Mouse (Mus musculus) C3H10T1/2 (cell line): Measurements from ENCODE around the gene Plod3. TPM values are rescaled to one million over a fixed set of nuclear protein-coding genes. Genes with fewer than 3 reads are reported as not detected.

Experiments
- polyA plus RNA-seq, 2 experiments: library from polyadenylated mRNA; unstranded; fragments of >200 nt; fragmentation: generic; extraction: Trizol; gene quantifications; one replicate each; pipeline ENCODE4 v1.2.1; 2012; ENCODE audit warnings: missing spikeins in 2 of 2

The Plod3 gene
- polyA plus RNA-seq: 100 to 1,000 TPM in 1 of 2 experiments, 10 to 100 TPM in 1; 67.6 to 114 TPM

DNA sequence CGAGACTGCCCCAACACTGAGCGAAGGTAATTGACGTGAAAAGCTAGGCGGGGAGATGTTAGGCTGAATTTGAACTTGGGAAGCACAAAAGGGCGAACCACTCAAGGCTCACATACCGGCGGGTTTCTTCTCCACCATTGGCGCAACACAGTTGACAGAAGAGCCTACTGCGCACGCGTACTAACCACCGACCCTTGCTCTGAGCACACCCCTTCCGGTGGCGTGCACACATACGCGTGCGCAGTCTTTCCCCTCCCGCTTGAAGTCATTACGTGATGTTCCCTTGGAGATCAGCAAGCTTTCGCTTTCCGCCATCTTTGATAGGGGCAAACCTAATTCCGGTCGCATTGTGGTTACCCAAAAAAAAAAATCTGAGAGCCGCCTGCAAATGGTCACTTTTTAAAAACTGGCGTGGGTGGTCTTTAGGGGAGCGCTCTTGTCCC is at the start of gene Plod3:
Gene Plod3, plus strand, starts transcription at position 325 of the 443 bp plus-strand sequence.

GRCm38 (mm10) chr5:136953015-136953414 is 33.8 kb upstream of the Plod3 start, which contains the start of gene Fis1:
Gene Fis1 (plus strand): TSS chr5:136953275.

DNA sequence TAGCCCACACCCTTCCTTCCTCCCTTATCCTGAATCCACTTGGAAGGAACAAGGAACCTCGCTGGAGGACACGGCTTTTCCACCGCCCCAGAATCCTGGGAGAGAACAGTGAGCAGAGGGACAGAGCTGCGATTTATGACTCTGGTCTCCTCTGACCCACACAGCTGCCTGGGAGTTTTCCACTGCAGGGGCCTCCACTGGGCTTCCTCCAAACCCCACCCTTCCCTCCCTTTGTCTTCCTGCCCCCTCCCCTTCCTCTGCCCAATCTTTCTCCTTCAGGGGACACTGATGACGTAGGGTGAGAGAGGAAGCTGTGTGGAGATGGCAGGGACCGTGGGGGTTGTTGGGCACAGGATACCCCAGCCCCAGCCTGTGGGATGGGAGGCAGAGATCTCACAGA is 20.5 kb upstream of the Plod3 start, which contains the start of gene Cldn15:
Gene Cldn15, plus strand, starts transcription at position 286 of the 400 bp plus-strand sequence.

GRCm38 (mm10) chr5:136987934-136988271 is 1.1 kb downstream of the Plod3 start, which contains the start of gene Znhit1:
Gene Znhit1 (minus strand): TSS chr5:136988021.

DNA sequence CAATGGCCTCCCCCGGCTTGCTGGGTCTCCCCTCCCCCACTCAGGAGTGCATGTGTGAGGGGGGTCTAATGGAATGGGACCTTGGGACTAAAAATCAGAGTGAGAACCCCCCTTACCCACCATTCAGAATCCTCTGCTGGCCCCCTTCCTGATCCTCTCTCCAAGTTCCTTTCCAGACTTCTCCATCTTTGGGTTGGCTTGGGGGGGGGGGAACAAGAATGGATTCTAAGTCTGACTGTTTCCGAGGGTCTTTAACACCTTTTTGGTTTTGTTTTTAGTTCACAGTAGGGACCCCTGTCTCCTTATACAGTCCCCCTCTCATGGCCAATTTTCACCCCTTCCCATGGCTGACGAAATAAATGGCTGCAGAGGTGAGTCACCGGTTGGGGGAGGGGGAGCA is 39.3 kb downstream of the Plod3 start, which contains the start of gene Vgf:
Gene Vgf, plus strand, starts transcription at position 301 of the 400 bp plus-strand sequence.

DNA sequence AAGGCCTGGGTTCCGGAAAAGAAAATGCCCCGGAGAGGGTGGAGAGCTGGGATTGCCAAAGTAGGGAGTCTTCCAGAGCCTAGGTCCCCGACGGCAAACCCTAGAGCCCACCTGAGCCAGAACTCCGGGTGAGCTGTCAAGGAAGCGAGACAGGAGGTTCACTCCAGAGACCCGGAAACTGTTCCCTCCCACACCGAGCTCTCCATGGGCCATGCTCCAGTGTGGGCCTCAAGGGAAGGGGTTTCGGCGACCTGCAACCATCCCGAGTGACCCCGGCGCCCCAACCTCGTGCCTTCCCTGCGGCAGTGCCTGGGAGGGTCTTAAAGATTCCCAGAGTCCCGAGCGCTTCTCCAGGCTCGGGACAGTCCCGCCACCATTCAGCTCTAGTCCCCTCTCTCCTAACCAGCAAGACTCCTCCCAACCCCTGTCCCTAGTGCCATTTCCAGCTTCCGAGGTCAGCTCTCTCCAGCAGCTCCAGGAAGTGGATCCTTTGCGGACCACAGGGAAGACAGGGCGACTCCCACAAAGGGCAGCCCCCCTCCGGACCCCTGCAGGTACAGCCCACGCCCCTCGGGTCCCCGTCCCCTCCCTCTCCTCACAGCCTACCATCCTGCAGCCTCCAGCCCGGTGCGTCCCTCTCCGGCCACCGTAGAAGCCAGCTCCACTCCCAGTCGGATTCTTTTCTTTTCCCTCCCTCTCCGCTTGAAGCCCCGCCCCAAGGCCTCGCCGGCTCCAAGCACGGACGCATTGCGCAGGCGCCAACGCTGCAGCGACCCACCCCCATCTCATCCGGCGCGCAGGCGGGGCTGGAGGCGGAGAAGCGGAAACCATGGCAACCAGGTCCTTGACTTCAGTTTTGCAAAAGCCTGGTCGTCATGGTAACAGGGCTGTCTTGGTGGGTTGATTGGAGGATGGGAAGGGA is 58.8 kb downstream of the Plod3 start, which contains the start of gene Ap1s1:
Gene Ap1s1, minus strand, starts transcription at position 734 of the 922 bp plus-strand sequence.

Other genes with a start within 250 kb of the Plod3 start
- under 1 TPM in 1 of 2 experiments, not detected in 1; 0.71 TPM for gene Col26a1, start 103.8 kb upstream of the Plod3 start, polyA plus RNA-seq
- 10 to 100 TPM; 62.7 to 70.5 TPM for gene Ift22, start 78.9 kb upstream of the Plod3 start, polyA plus RNA-seq
- gene Fis1, start 33.7 kb upstream of the Plod3 start, polyA plus RNA-seq: 100 to 1,000 TPM; 331 to 358 TPM
- under 1 TPM; 0.13 to 0.53 TPM for gene Cldn15, start 20.4 kb upstream of the Plod3 start, polyA plus RNA-seq
- gene Znhit1, start 1.0 kb downstream of the Plod3 start, polyA plus RNA-seq: 100 to 1,000 TPM; 105 to 169 TPM
- gene Vgf, start 39.4 kb downstream of the Plod3 start, polyA plus RNA-seq: under 1 TPM; 0.06 to 0.27 TPM
- 100 to 1,000 TPM; 195 to 337 TPM for gene Ap1s1, start 59.1 kb downstream of the Plod3 start, polyA plus RNA-seq
- gene Serpine1, start 85.2 kb downstream of the Plod3 start, polyA plus RNA-seq: 1 to 10 TPM; 2.4 to 9.3 TPM
- gene Trim56, start 129.2 kb downstream of the Plod3 start, polyA plus RNA-seq: 1 to 10 TPM in 1 of 2 experiments, under 1 TPM in 1; 0.49 to 8.3 TPM
- not detected for gene Muc3, start 162.3 kb downstream of the Plod3 start, polyA plus RNA-seq
- gene Muc3a, start 225.4 kb downstream of the Plod3 start, polyA plus RNA-seq: not detected